Mouse (Mus musculus) MEL-GATA-1-ER (cell line): ENCODE results near the gene Lrrc8e.
"Not testable (repeated sequence)": the region's sequence is repeated elsewhere in the genome, so short reads cannot be mapped to it uniquely, and the experiment has no call there.

Experiments
- DNase-seq: peaks from one replicate; pipeline ENCODE4 v3.0.0-alpha.2; 2012; ENCODE audit warnings: low read depth; ENCODE audit errors: extremely low read depth

The Lrrc8e gene

DNA sequence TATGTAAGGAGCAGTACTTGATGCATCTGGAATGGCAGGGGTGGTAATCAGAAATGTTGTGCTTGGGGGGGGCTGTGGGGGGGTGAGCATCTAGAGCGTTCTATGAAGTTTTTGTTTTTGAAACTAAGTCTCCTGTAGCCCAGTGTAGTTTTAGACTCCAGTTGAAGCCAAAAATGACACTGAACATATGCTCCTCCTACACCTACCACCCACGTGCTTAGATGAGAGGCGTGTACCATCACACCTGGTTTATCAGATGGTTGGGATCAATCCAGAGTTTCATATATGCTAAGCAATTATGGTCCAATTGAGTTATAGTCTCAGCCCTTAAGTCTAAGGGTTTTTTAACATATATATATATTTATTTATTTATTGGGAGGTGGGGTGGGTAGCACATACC lies 7.0 kb upstream of the Lrrc8e start:
- no peak for DNase-seq

DNA sequence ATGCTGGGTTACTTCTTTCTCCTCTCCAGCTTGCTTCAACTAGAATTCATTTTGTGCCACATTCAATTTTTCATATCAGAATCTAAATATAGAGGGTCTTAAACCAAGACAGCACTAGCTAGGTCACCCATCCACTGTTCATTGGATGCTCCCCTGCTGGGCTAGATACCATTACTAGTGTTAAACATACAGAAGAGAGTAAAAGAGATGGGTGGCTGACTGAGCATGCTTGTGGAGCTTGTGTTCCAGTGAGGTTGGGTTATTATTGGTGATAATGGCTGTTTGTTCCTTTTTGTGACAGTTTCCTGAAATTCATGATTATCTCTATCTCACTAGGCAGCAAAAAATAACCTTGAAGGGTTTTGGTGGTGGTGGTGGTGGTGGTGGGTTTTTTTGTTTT lies 4.6 kb upstream of the Lrrc8e start:
- DNase-seq, result no peak

DNA sequence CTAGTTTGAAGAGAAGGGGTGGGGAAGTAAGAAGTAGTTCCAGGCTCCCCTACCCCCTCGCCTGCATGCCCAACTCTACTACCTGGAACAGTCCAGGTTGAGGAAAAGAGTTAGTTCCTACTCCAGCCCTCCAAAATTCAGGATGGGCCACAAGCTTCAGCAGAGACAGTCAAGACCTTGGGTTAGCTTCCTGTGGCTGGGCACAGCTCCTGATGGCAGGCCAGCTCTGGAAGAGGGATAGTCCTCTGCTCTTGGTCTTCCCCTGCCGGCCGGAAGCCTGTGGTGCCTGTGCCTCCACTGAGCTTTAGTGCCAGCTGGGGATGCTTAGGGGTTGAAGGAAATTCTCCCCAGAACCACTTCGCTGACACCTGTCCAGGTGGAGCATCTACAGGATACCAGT lies 304 bp upstream of the Lrrc8e start:
- DNase-seq, result no peak

DNA sequence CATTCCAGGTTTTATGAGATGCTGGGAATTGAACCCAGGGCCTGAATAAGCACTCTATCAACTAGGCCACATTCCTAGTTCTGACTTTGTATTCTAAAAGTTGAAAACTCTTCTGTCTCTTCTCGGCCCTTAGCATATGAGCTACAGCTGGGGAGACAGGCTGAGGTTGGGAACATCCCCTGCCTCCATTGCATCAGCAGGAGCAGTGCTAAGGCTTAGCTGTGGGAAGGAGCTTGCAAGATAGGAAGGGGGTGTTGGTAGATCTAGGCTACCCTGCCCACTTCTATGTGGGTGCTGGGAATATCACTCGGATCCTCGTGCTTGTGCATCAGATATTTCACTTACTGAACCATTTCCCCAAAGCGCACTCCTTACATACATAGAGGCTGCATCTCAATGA lies 1.3 kb downstream of the Lrrc8e start:
- DNase-seq, result no peak

DNA sequence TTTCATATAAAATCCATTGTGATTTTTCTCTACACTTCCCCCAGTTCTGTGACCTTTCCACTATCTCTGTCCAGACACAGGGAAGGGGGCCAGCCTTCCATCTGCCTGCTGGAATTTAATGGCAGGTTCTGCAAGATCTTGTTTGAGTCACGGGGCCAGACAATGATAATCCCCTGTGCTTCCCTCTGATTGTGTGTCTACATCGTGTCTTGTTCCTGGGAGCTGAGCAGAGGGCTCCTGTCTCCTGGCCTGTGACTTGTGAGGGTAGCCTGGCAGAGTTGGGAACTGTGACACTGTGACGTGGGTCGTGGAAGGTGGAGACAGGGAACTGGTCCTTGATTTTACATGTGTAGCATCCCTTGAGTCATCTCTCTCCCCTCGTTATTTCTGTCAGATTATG lies 3.2 kb downstream of the Lrrc8e start:
- DNase-seq, result no peak

DNA sequence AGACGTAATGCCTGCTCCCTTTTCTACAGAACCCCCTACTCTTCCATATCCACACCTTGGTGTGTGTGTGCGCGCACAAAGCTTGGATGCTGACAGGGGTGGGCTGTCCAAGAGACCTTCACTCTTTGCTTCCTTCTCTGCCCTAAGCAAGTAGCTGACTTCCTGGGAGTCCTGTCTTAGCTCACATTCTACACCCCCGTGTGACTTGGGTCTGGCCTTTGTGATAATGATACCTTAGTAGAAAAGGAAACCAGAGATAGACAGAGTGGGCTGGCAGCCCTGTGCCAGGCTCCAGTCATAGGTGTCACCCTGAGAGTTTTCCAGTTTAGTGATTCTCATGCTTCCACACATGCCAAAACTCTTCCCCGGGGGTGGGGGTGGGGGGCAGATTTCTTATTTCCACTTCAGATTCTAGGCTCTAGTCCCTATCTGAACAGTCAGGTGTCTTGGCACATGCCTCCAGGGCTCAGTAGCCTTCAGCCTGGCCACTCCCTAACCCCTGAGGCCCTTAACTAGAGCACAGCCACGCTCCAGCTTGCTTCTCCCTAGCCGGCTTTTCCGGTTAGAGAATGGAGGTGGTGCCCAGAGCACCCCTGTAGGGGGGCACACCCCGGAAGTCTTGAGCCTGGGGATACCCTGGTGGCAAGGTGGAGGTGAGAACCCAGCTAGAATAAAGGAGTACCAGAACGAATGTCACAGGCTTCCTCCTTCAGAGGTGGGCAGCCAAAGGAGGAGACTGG lies 4.2 kb downstream of the Lrrc8e start:
- DNase-seq, result no peak

DNA sequence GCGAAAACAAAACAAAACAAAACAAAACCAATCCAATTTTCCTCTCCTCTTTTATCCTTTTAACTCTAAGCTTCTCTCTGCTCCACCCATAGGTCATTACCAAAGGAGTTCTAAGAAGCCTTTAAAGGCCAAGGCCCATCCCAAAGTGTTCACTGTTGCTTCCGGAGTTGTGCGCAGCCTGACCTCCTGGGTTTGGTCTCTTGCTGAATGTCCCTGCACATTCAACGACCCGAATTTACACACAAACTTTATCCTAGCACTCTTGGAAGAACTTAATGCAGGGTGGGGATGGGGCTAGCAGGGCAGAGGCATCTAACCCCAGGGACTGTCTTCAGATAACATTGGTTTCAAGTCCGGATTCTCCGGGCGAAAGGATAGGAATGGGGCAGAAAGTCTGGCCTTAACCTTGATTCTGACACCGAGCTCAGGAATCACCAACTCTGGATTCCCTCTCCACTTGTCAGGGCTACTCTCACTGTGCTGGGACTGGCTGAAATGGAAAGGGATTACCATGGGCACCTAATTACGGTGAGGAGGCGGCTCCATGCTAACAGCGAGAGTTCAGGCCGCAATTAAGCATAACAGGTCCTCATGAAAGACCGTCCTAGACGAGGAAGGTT lies 11.3 kb downstream of the Lrrc8e start:
- no peak for DNase-seq

DNA sequence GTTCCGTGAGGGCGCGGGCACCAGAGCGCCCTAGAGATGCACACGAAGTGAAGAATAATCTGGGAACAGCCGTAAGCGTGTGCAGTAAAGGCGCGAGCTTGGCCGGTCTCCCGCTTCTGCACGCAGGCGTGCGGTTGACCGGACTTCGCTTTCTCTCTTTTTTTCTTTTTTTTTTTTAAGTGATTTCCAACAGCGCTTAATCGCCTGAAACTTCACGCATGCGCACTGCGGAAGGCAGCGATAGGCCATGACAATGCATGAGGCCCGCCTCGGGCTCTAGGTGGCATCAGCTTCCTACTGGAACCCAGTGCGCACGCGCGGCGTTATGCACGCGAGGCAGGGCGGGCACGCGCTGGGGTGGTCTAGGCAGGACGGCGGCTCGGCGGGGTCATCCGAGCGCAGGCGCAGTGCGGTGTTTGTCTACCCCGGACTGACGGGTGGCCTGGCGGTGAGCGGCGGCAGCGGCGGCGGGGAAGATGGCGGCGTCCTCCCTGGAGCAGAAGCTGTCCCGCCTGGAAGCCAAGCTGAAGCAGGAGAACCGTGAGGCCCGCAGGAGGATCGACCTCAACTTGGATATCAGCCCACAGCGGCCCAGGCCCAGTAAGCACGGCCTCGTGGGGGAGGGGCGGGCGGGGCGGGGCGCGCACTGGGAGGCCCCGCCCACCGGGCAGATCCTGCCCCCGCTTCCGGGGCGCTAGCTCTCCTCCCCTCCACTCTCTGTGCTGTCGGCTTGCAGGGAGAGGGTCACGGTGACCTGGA lies 12.0 kb downstream of the Lrrc8e start, which contains the start of the genes Map2k7 and Gm49320:
Gene Map2k7, plus strand, starts transcription at position 307 of the 759 bp plus-strand sequence.
Gene Gm49320, plus strand, starts transcription at position 432 of the 759 bp plus-strand sequence.
- peak; percentile 95 for DNase-seq

DNA sequence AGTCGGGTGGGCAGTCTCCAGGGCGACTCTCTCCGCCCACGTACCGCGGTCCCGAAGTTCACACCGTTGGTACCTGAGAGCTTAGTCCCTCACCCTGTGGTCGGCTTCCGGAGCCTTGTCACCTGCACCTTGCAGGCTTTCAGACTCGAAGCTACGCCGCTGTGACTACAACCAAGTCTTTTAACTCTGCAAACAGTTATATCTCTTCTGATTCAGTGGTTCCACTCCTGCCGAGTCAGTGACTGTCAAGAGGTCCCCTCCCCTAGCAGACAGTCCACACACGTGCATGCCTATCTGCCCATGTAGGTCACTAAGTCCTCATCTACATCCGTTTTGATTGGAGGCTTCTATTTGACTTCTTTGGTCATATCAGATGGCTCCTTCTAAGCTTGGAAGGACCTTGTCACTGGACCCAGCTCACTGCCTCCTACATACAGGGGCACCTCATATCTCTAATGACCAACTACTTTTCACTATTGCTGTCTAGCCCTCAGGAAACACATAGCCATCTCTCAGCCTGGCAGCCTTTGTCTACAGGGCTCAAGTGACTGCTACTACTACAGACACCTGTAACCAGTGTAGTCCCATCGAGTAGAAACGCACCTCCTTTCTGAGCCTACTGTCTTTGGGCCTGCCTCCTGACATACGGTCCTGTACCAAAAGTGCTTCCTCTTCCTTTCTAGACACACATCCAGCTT lies 12.7 kb downstream of the Lrrc8e start:
- DNase-seq, result no peak

DNA sequence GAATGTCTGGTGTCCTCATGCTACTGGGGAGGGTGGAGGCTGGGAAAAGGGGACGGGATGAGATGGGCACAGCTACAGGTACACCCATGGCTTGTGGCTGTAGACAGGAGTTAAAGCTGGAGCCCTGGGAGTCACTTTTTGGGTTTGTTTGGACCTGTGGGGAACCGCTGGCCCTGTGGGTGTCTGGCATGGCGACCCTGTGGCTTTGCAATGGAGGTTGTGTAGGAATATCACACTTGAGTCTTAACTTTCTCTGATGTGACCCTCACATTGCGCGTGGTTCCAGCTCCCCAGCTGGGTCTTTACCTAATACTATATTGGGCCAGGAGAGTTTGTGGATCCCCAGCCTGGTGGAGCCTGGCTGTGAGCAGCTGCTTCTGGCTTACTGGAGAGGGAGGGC lies 18.4 kb downstream of the Lrrc8e start:
- DNase-seq, result no peak

DNA sequence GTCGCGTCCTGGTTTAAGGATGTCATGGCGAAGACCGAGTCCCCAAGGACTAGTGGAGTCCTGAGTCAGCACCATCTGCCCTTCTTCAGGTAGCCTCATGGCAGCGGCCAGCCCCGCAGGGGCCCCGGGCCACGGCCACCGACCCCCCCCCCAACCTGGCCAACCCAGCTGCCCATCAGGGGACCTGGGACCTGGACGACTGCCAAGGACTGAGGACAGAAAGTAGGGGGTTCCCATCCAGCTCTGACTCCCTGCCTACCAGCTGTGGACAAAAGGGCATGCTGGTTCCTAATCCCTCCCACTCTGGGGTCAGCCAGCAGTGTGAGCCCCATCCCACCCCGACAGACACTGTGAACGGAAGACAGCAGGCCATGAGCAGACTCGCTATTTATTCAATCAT lies 19.1 kb downstream of the Lrrc8e start:
- no peak for DNase-seq

DNA sequence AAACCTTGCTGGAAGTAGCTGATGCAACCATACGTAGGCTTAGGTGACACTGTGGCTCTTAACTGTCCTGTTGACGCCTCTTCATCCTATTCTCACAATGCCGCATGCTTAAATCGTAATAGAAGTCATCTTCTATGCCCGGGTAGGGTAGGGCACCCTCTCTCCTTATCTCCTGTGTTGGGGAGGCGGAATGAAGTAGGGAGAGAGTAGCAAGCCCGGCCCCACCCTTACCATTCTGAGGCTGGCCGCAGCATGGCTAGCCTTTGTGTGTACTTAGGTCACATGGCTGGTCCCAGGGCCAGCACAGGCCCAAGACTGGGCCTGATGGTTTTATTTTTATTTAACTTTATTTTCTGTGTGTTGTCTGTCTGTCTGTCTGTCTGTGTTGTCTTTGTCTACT lies 20.6 kb downstream of the Lrrc8e start:
- no peak for DNase-seq

DNA sequence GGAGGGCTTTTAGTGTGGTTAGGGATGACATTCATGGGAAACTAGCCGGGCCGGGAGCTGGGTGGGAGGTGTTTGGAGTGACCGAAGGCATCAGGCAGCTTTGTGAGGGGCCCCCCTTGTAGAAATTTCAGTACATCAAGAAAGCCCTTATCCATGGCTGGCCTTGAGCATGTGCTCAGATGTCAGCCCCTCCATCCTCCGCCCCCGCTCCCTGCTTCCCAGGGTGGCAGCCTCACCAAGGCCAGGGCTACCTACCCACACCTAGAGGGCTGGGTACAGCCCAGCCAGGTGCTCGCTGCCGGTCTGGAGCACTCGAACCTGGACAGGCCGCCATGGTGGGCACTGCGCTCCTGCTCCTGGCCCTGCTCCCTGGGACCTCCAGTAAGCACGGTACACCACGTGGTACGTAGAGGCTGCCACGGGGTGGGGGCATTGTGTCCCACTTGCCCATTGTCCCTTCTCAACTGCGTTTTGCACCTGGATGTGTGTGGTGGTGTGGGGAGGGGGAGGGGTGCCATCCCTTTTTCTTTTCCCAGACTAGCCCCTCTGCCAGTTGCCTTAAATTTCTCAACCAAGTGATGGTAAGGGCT lies 21.4 kb downstream of the Lrrc8e start, which contains the start of gene Tgfbr3l:
Gene Tgfbr3l, plus strand, starts transcription at position 264 of the 590 bp plus-strand sequence.
- DNase-seq, result no peak

DNA sequence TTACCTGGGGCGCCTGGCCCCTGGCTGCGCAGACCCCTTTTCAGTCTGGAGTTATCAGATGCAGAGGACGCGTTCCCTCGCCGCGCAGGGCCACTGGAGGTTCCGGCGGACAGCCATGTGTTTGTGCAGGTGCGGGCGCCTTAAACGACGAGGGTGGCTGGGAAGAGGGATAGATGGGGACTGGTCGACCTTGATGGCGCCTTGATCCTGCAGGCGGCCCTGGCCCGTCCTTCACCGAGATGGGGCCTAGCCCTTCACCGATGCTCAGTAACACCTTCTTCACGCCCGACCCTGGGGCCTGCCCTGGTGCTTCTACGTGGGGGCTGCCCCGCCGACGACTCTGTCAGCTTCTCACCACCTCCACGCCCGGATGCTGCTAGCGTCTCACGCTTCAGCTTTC lies 22.6 kb downstream of the Lrrc8e start:
- DNase-seq, result no peak

DNA sequence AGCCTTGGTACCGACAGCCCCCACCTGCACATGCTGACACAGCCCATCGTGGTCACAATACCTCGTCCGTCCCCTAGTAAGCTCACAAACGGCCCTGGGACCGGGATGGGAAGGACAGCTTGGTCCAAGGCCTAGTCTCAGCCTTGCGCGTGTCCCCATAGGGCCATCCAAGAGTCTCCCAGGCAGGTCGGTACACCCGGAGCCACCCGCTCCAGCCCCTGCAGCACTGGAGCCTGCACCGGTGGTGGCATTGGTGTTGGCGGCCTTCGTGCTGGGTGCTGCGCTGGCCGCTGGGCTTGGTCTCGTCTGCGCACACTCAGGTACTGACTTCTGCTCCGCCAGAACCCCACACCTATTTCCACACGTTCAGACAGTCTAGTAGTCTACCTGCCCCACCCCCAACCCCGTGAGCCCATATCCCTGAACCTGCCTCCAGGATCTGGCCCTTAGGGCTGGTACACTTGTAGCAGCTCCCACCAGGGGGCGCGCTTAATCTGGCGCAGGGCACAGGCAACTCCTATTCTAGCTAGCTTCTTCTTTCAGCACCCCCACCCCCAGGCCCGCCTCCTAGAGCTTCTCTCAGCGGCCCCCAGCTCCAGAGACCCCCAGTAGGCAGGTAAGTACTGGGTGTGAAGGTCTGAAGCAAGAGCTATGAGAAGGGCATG lies 23.8 kb downstream of the Lrrc8e start:
- no peak for DNase-seq

DNA sequence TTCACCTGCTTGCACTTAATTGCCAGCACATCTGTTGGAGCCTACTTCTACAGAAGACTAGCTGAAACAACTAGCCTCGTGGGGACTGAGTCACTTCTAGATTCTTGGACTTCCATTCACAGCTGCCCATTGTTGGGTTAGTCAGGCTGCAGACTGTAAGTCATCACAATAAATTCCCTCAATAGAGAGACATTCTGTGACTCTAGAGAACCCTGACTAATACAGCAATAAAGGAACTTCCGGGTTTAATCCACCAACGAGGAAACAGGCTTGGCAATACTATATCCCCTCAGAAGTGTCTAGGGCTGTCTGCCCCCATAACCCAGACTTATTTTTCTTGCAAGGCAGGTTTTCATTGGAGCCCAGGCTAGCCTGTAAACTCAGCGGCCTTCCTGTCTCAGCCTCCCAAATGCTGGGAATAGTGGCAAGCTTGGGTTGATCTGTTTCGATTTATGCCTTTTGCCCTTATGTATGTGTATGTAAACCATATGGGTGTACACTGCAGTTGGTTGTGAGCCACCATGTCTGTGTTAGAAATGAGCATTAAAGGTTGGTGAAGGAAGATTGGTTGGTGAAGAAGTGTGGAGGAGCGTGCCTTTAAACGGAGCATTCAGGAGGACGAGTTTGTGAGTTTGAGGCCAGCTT lies 25.6 kb downstream of the Lrrc8e start:
- no peak for DNase-seq

DNA sequence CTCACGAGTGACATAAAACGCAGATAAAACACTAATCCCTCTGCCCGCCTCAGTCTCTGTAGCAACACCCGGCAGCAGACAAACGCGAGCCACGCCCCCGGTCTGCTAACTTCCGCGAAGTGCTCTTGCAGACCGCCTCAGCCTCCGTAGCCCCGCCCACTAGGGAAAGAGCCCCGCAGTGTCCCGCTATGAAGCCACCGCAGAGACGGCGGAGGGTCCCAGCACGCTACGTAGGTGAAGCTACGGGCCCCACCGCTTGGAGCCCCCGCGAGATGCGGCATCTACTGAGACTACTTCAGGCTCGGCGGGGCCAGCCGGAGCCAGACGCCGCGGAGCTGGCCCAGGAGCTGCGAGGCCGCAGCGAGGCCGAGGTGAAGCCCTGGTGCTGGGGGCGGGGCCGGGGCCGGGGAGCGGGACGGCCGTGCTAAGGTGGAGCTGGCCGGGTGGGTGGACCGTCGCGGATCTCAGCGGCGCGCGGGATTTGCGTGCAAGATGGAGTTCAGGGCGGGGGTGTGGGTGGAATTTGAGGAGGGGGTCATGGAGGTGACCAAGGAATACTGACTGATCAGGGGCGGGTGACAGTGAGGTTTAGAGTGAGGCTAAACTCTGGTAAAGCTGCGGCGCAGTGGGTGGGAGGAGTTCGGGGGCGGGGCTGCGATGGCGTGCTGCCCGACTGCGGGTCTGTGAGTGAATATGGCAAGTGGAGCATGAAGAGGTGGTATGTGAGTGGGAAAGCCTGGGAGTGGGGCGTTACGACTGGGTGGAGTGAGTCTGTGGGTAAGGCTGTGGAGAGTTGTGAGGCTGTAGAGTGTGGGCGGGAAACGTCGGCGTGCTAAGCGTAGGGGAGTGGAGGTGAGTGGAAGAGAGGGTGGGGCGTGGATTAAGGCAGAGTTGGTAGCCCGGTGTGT lies 26.6 kb downstream of the Lrrc8e start, which contains the start of gene Snapc2:
Gene Snapc2, plus strand, starts transcription at position 147 of the 908 bp plus-strand sequence.
- DNase-seq, result peak; percentile 86

DNA sequence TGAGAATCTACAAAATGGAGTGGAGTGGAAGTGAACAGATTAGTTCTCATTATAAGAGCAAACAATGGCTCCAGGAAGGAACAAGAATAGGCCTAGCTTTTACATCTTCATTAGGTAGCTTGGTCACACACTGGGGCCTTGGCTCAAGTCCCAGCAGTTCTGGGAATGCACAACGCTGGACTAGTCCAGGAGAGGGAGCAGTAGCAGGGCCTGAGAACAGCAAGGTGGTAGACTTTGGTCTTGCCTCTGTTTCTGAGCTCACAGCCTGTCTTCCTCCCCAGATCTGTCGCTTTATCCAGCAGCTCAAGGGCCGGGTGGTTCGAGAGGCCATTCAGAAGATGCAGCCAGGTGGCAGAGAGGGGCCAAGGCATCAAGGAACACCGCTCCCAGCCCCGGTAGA lies 27.4 kb downstream of the Lrrc8e start:
- DNase-seq, result no peak

DNA sequence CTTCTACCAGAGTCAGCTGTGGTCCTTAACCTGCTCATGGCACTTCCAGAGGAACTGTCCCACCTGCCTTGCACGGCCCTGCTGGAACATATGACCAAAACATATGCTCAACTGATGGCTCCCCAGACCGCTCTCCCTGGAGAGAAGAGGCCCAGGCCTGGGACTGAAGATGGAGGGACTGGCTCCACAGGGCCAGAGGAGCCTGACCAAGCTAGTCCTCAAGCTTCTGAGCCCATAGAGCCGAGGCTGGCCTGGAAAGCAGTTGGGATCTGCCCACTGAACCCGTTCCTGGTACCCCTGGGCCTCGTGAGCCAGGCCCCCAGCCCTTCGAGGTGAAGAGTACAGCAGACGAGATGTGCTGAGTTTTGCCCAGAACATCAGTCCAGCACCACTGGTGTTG lies 28.8 kb downstream of the Lrrc8e start:
- not testable (repeated sequence) for DNase-seq
